Mouse (Mus musculus) bone marrow, adult 2 months (tissue): ENCODE data around the gene Cdh1.

Experiments used
- CTCF ChIP-seq: fragments of 200-500 bp; IDR thresholded peaks from 2 replicates; pipeline ENCODE4 v1.5.1; 2011; ENCODE audit warnings: low read length, control low read depth; ENCODE audit not compliant: control insufficient read depth, insufficient read depth
- POLR2A ChIP-seq: fragments of 200-500 bp; IDR thresholded peaks from 2 replicates; pipeline ENCODE4 v1.6.1; 2011; ENCODE audit warnings: low read depth, mild to moderate bottlenecking, control low read depth, low read length, borderline replicate concordance; ENCODE audit not compliant: control insufficient read depth

- TF ChIP-seq CTCF (no peak), POLR2A (no peak)
Observed at GRCm38 (mm10) chr8:106646731-106647130, 43.6 kb downstream of the Cdh1 start.
